Mouse (Mus musculus): ENCODE measurements around the gene BC030867.

GRCm38 (mm10) chr11:102289511-102290100 is 40.9 kb downstream of the BC030867 start:
- TF ChIP-seq POLR2A (IDR thresholded peaks at IDR 0.05; ENCODE audit: borderline replicate concordance, extremely low read depth, low read depth, low read length) = no peak
- TF ChIP-seq CTCF (IDR thresholded peaks at IDR 0.05; ENCODE audit: insufficient read depth, low read length) = no peak

Measured in lung, adult 2 months (tissue).